Mouse (Mus musculus) heart, embryonic 13.5 days (tissue): ENCODE results near the gene Unc50. TPM values are rescaled to one million over a fixed set of nuclear protein-coding genes. Genes with fewer than 3 reads are reported as not detected.

Source experiments
- ATAC-seq: fragments of 200-750 bp; cut with Nextera tagmentation; 2 replicates; pipeline ENCODE4 v1.8.0; 2017; ENCODE audit warnings: moderate TSS enrichment; ENCODE audit not compliant: insufficient number of reproducible peaks, low FRiP score, low TSS enrichment; ENCODE audit errors: extremely low read depth
- H3K27ac ChIP-seq: fragments of 300-500 bp; sonication (generic); replicated peaks from 2 replicates; pipeline ENCODE4 v1.5.1; 2015; ENCODE audit warnings: moderate library complexity, mild to moderate bottlenecking, inconsistent platforms
- H3K27me3 ChIP-seq: fragments of 300-500 bp; sonication (generic); replicated peaks from 2 replicates; pipeline ENCODE4 v1.6.1; 2015; ENCODE audit warnings: mild to moderate bottlenecking, inconsistent platforms
- H3K36me3 ChIP-seq: fragments of 300-500 bp; sonication (generic); 2 replicates; pipeline ENCODE4 v1.6.1; 2015; ENCODE audit warnings: mild to moderate bottlenecking, inconsistent platforms
- H3K4me1 ChIP-seq: fragments of 300-500 bp; sonication (generic); 2 replicates; pipeline ENCODE4 v1.6.1; 2015; ENCODE audit warnings: inconsistent platforms
- H3K4me2 ChIP-seq: fragments of 300-500 bp; sonication (generic); 2 replicates; pipeline ENCODE4 v1.6.1; 2015; ENCODE audit warnings: inconsistent platforms, mild to moderate bottlenecking, moderate library complexity
- H3K4me3 ChIP-seq: fragments of 300-500 bp; sonication (generic); 2 replicates; pipeline ENCODE4 v1.5.1; 2015; ENCODE audit warnings: moderate library complexity, mild to moderate bottlenecking, inconsistent platforms
- H3K9ac ChIP-seq: fragments of 300-500 bp; sonication (generic); 2 replicates; pipeline ENCODE4 v1.6.1; 2015; ENCODE audit warnings: inconsistent platforms, mild to moderate bottlenecking, moderate library complexity
- H3K9me3 ChIP-seq: fragments of 300-500 bp; sonication (generic); 2 replicates; pipeline ENCODE4 v1.6.1; 2016; ENCODE audit warnings: inconsistent platforms
- WGBS: fragments of 180-500 bp; shearing (Covaris S2); methylation state at CpG from one replicate; pipeline ENCODE4 v1.1.7; 2015; ENCODE audit warnings: mixed read lengths; 5-methylcytosine and 5-hydroxymethylcytosine counted together
- polyA plus RNA-seq: library from polyadenylated mRNA; unstranded; fragments of >200 nt; fragmentation: Nextera tagmentation; extraction: Ambion mirVana; gene quantifications from 2 replicates; pipeline ENCODE4 v1.2.1, GENCODE M21; 2015

Unc50 gene
- polyA plus RNA-seq, 1 experiment from 2014 or later, result 75.9 TPM

GRCm38 (mm10) chr1:37408059-37408458, 21.9 kb upstream of the Unc50 start:
- Histone ChIP-seq H3K4me2 (no peak overlapping the region), H3K27ac (no peak overlapping the region), H3K36me3 (peaks cover 14% of the 10 kb centered on the region; the same call in 1 of the 2 replicates), H3K4me1 (peaks cover 10% of the 10 kb centered on the region), H3K27me3 (no peaks in the 10 kb centered on the region), H3K9ac (no peak overlapping the region), H3K9me3 (no peaks in the 10 kb centered on the region), H3K4me3 (no peak overlapping the region)
- ATAC-seq, result no peak
- 77% methylated on average over 8 of the region's 8 CpGs for WGBS

GRCm38 (mm10) chr1:37408678-37409077, 21.3 kb upstream of the Unc50 start:
- H3K9me3 ChIP-seq, result no peaks in the 10 kb centered on the region
- WGBS, result 71% methylated on average over 3 of the region's 3 CpGs
- H3K27ac ChIP-seq, result no peak overlapping the region
- no peaks in the 10 kb centered on the region for H3K27me3 ChIP-seq
- H3K9ac ChIP-seq, result no peak overlapping the region
- ATAC-seq, result no peak
- H3K4me2 ChIP-seq, result no peak overlapping the region
- H3K36me3 ChIP-seq, result peaks cover 10% of the 10 kb centered on the region; the same call in 1 of the 2 replicates
- peaks cover 10% of the 10 kb centered on the region for H3K4me1 ChIP-seq
- no peak overlapping the region for H3K4me3 ChIP-seq

GRCm38 (mm10) chr1:37409647-37410046, 20.3 kb upstream of the Unc50 start:
- H3K9ac ChIP-seq, result no peak overlapping the region
- no peak for ATAC-seq
- H3K4me2 ChIP-seq, result no peak overlapping the region
- H3K9me3 ChIP-seq, result no peaks in the 10 kb centered on the region
- H3K27ac ChIP-seq, result no peak overlapping the region
- peaks cover 10% of the 10 kb centered on the region for H3K4me1 ChIP-seq
- H3K27me3 ChIP-seq, result no peaks in the 10 kb centered on the region
- H3K36me3 ChIP-seq, result peaks cover 10% of the 10 kb centered on the region; the same call in 1 of the 2 replicates
- no peak overlapping the region for H3K4me3 ChIP-seq

- 92% methylated on average over 1 of the region's 1 CpGs for whole genome bisulfite sequencing
- Histone ChIP-seq H3K4me1 (no peaks in the 10 kb centered on the region), H3K4me2 (no peak overlapping the region), H3K4me3 (no peak overlapping the region), H3K27me3 (no peaks in the 10 kb centered on the region), H3K9ac (no peak overlapping the region), H3K27ac (no peak overlapping the region), H3K36me3 (peaks cover 49% of the 10 kb centered on the region), H3K9me3 (no peaks in the 10 kb centered on the region)
- ATAC-seq, result no peak
Measured at GRCm38 (mm10) chr1:37415394-37415793, 14.5 kb upstream of the Unc50 start.

DNA sequence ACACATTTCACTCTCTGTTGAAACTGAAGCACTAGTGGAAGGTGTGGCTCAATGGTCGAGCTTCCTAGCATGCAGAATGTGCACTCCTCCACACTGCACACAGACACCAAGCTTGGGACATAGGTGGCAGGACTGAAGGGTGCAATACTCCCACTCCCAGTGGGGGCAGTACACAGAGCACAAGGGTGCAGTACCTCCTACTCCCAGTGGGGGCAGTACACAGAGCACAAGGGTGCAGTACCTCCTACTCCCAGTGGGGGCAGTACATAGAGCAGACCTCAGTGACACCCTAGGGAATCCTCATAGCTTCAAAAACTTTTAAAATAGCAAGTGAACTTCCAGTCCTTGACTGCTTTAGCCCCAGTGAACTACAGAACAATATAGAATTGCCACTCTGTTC, 10.5 kb upstream of the Unc50 start:
- Histone ChIP-seq H3K9ac (no peak overlapping the region), H3K9me3 (peaks cover 9% of the 10 kb centered on the region), H3K4me1 (no peaks in the 10 kb centered on the region), H3K27ac (no peak overlapping the region), H3K27me3 (no peaks in the 10 kb centered on the region), H3K4me3 (no peak overlapping the region), H3K4me2 (no peak overlapping the region), H3K36me3 (peaks cover 75% of the 10 kb centered on the region)
- ATAC-seq, result no peak
- WGBS, result 94% methylated on average over 1 of the region's 1 CpGs

GRCm38 (mm10) chr1:37427144-37427875, 2.6 kb upstream of the Unc50 start:
- no peak overlapping the region for H3K4me3 ChIP-seq
- no peak for ATAC-seq
- H3K36me3 ChIP-seq, result peaks cover 65% of the 10 kb centered on the region
- peaks cover 30% of the 10 kb centered on the region for H3K4me1 ChIP-seq
- H3K9ac ChIP-seq, result no peak overlapping the region
- no peaks in the 10 kb centered on the region for H3K27me3 ChIP-seq
- no peak overlapping the region for H3K27ac ChIP-seq
- WGBS, result 90% methylated on average over 8 of the region's 8 CpGs
- H3K9me3 ChIP-seq, result peaks cover 10% of the 10 kb centered on the region
- H3K4me2 ChIP-seq, result no peak overlapping the region

DNA sequence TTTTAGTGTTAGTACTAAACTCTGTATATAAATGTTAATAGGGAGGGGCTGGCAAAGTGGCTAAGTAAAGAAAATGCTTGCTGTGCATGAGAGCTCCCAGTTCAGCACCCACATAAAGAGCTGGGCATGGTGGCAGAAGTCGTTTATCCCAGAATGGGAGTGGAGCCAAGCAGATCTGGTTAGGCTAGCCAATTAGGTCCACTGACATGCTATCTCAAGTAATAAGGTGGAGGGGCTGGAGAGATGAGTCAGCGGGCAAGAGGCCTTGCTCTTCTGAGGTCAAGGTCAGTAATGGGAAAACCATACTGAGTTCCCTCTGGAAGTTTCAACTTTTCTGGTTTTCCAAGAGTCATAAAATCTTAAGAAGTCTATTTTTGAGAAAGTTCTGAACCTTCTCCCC, 1.0 kb upstream of the Unc50 start:
- ATAC-seq, result no peak
- peak overlapping the region; percentile 95 for H3K4me2 ChIP-seq
- peaks cover 6% of the 10 kb centered on the region for H3K9me3 ChIP-seq
- peak overlapping the region; percentile 78; the same call in 1 of the 2 replicates for H3K27ac ChIP-seq
- H3K27me3 ChIP-seq, result no peaks in the 10 kb centered on the region
- H3K36me3 ChIP-seq, result peaks cover 66% of the 10 kb centered on the region
- 42% methylated on average over 2 of the region's 2 CpGs for WGBS
- peak overlapping the region; percentile 97 for H3K9ac ChIP-seq
- peak overlapping the region; percentile 96 for H3K4me3 ChIP-seq
- peaks cover 30% of the 10 kb centered on the region for H3K4me1 ChIP-seq

- no peak for ATAC-seq
- Histone ChIP-seq H3K9me3 (no peaks in the 10 kb centered on the region), H3K36me3 (peaks cover 60% of the 10 kb centered on the region)
Measured at GRCm38 (mm10) chr1:37430297-37430840, 430 bp downstream of the Unc50 start.

GRCm38 (mm10) chr1:37436419-37436818, 6.5 kb downstream of the Unc50 start:
- Histone ChIP-seq H3K27ac (no peak overlapping the region), H3K9ac (no peak overlapping the region), H3K36me3 (peaks cover 89% of the 10 kb centered on the region), H3K4me3 (no peak overlapping the region), H3K9me3 (no peaks in the 10 kb centered on the region), H3K27me3 (no peaks in the 10 kb centered on the region), H3K4me1 (peaks cover 12% of the 10 kb centered on the region), H3K4me2 (no peak overlapping the region)
- no peak for ATAC-seq
- 75% methylated on average over 3 of the region's 3 CpGs for WGBS

More at GRCm38 (mm10) chr1:37430297-37430840, 430 bp downstream of the Unc50 start:
- H3K27ac ChIP-seq, result peak overlapping the region; percentile 78
- H3K4me3 ChIP-seq, result peak overlapping the region; percentile 96
- peak overlapping the region; percentile 95 for H3K4me2 ChIP-seq
- peaks cover 30% of the 10 kb centered on the region for H3K4me1 ChIP-seq
- no peaks in the 10 kb centered on the region for H3K27me3 ChIP-seq
- H3K9ac ChIP-seq, result peak overlapping the region; percentile 97
- WGBS, result 2% methylated on average over 40 of the region's 40 CpGs

GRCm38 (mm10) chr1:37442848-37443835, 13.2 kb downstream of the Unc50 start:
- no peak for ATAC-seq
- H3K4me1 ChIP-seq, result 0 out of 2 replicates have a peak, but pooled peaks cover 5% of the 10 kb centered on the region
- no peak overlapping the region for H3K4me2 ChIP-seq
- H3K27ac ChIP-seq, result no peak overlapping the region
- no peak overlapping the region for H3K4me3 ChIP-seq
- no peaks in the 10 kb centered on the region for H3K27me3 ChIP-seq
- WGBS, result 86% methylated on average over 16 of the region's 16 CpGs
- H3K9me3 ChIP-seq, result no peaks in the 10 kb centered on the region
- H3K36me3 ChIP-seq, result peaks cover 48% of the 10 kb centered on the region
- no peak overlapping the region for H3K9ac ChIP-seq
